Mouse (Mus musculus) hematopoietic stem cell, adult 5-6 weeks (primary cell): Measurements from ENCODE around the gene Pdhb. TPM values are rescaled to one million over a fixed set of nuclear protein-coding genes. Genes with fewer than 3 reads are reported as not detected.

Experiments used
- ATAC-seq, 2 experiments: fragments of 125-278 bp in 1 of 2; replicated peaks in 1 of 2; 2 replicates each; pipeline ENCODE4 v1.8.0; 2016 to 2017; ENCODE audit warnings: inconsistent platforms in 2 of 2, mild to moderate bottlenecking in 2 of 2, moderate number of reproducible peaks in 2 of 2, low read depth in 1 of 2, moderate TSS enrichment in 1 of 2; ENCODE audit not compliant: low FRiP score in 2 of 2, poor library complexity in 2 of 2, severe bottlenecking in 2 of 2, insufficient read depth in 1 of 2, low TSS enrichment in 1 of 2
- total RNA-seq: library from RNA; stranded (forward); fragments of 172-1452, 232-1000 nt; gene quantifications from 2 replicates; pipeline ENCODE4 v1.2.3, GENCODE M21; 2017

Gene Pdhb
- 138 and 166 TPM in 2 replicates for total RNA-seq

DNA sequence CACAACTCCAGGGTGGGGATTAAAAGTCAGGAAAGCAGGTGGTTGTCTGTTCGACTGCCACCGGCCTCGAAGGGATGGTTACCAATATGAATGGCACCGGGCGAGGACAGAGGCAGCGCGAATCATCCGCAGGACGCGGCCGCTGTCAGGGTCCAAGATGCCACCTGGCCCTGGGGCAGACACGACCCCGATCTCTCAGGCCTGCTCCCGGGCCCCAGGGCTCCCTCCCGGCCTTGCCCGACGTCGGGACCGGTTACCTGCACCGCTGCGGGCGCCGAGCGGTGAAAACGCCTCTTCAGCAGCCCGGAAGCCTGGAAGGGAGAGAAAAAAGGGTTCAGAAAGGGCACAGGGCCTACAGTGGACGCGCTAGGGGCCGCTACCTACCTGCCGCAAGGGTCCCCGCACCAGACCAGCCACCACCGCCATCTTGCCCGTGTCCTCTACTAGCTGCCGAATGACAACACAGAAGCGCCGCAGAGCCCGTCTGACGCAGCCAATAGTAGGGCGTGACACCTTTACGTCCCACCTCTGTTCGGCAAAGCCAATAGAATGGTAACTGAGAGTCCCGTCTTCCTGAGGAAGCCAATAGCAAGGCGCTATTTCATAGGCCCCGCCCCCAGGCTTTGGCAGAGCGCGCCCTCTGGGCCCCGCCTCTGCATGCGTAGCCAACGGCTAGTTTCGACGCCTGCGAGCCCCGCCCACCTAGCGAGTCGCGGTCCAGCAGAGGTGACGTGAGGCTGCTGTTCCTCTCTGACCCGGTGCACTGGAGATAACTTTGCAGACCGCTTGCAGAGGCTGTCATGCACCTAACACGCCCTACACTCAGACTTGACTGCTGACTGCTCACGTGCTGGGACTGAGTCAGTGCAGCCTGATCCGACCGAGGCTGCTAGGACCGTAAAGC lies at the start of gene Pdhb:
Gene Pdhb, minus strand, starts transcription at position 519 of the 904 bp plus-strand sequence.
- ATAC-seq = peak; percentile 95 to 96

DNA sequence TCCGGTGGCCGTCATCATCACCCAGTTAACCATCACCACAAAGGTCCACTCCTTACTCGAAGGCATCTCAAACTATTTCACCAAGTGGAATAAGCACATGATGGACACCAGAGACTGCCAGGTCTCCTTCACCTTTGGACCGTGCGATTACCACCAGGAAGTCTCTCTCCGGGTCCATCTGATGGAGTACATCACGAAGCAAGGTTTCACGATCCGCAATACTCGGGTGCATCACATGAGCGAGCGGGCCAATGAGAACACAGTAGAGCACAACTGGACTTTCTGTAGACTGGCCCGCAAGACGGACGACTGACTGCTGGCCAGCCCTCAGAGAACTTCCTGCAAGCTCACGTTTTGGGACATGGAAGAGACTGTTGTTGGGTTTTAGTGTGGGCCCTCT lies 49.7 kb upstream of the Pdhb start:
- ATAC-seq = no peak

GRCm38 (mm10) chr14:8220912-8221311 lies 48.1 kb upstream of the Pdhb start:
- ATAC-seq = no peak

GRCm38 (mm10) chr14:8220306-8220705 lies 47.5 kb upstream of the Pdhb start:
- no peak for ATAC-seq

DNA sequence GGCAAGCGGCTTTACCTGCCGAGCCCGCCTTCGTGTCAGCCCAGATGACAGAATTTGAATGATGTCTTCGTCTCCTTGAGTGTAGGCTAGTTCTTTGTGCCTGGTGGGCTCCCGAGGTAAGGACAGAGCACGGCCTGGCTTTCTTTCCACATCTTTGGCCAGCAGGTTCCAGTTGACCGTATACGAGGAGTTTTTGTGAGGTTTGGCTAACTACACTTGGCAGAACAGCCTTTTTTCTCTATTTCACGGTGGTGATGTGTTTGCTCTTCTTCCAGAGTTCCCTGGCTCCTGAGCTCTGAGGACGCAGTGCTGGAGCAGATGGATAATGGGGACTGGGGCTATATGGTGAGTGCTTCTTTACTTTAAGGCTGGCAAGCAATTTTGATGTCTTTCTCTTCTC lies 47.1 kb upstream of the Pdhb start:
- no peak for ATAC-seq

DNA sequence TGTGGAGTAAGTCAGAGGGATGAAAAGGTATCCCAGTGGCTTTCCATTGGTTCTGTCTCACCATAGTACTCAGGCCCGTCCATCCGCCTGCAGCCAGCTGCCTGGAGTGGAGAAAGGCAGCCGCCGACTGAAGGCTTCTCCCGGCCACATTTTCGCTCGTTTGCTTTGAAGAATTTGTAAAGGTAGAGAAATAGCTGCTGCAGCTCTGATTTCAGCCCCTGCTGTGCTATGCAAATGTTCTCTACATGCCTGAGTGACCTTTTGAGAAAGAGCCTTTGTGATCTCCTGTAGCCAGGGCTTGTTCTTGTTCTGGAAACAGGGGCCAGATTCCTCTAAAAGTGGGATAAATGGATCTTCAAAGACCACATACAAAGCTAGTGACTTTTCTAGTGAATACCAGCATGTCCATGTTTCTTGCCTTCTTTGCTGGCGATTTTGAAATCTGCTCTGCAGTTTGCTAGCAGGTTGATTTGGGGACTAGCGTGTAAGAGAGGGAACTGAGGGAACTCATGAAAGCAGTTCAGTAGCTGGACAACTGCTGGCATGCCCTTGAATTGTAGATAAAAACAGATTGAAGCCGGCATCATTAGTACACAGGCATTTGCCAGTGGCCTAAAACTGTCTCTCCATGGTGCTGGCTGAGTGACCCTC lies 46.0 kb upstream of the Pdhb start:
- no peak for ATAC-seq

DNA sequence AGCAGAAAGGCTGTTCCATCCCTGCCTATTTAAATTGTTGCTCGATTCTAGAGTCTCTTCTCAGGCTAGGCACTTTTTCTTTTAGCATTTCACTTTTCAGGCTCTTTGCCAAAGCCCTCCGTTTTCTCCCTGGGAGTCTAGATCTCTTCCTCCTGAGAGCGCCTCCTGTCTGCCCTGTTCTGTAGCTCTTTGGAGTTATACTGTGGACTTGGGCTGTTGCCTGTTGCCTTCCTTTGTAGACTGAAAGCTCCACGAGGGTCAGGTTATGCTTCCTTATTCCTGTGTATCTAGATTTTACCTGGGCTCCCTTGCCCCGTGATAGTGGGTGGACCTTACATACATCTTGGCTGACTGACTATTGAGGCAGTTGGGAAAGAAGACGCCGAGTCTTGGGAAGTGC lies 45.4 kb upstream of the Pdhb start:
- ATAC-seq = no peak

- ATAC-seq = peak in 1 of 2 experiments; percentile 20; a peak in 1 of 4 replicates
These were observed 43.3 kb upstream of the Pdhb start for GRCm38 (mm10) chr14:8216100-8216499.

DNA sequence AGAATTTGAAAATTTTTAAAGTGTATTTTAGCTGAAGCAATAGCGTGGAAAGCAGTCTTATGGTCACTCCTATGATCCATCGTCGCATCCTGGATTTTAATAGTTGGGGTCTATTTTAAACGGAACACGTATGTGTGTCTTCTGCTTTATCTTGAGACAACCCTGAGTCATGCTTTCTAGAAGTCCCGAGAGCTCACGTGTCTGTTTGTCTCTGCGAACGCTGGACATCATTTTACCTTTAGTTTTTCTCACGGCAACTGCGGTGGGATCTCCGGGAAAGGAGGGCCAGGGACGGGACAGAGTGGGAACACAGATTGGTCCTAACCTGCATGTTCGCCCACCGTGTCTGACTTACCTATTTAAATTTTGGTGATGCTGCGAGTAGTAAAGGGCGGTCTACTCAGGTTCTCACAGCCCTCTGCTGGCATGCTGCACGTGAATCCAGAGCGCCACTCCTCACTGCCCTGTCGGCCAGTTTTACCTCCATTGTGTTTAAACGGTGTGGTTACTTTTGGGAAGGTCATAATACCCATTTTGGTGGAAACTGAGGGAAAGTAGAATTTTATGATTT lies 42.5 kb upstream of the Pdhb start:
- ATAC-seq = no peak

- no peak for ATAC-seq
These were observed 41.7 kb upstream of the Pdhb start for GRCm38 (mm10) chr14:8214299-8215207.

DNA sequence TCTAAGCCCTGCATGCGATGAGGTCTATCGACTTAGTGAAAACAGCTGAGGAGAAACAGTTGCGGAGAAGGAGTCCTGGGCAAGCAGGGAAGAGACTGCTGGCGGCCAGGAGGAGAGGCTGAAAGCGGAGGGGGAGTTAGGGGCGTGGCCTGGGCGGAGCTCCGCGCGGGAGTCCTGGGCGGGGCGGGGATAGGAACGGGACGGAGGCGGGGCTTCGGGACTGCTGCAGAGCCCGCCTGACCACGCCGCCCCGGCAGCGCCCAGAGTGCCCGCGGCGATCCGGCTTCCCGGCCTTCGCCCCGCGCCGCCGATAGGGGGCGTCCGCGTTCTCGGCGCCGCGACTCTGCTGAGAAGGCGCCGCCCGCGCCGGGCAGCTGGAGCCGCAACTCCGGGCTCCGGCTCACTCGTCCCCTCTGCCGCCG lies 41.0 kb upstream of the Pdhb start, which contains the start of gene Kctd6:
Gene Kctd6, plus strand, starts transcription at position 338 of the 422 bp plus-strand sequence.
- ATAC-seq = peak; percentile 94 to 97

DNA sequence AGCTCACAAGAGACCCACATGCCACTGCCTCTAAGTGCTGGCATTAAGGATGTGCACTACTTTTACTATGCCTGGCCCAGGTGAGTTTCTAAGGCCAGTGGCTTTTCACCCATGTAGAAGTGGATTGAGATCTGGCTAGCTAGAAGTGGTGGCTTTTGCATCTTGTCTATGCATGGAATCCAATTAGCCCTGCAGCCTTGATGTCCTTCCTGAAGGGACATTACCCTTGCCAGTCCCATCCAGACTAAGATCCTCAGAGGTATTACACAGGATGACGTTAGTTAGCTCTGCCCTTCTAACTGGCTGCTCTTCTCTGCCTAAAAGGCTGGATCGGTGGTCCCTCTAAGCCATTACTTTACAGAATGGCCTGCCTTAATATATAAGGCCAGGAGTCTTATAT lies 40.2 kb upstream of the Pdhb start:
- ATAC-seq = no peak

DNA sequence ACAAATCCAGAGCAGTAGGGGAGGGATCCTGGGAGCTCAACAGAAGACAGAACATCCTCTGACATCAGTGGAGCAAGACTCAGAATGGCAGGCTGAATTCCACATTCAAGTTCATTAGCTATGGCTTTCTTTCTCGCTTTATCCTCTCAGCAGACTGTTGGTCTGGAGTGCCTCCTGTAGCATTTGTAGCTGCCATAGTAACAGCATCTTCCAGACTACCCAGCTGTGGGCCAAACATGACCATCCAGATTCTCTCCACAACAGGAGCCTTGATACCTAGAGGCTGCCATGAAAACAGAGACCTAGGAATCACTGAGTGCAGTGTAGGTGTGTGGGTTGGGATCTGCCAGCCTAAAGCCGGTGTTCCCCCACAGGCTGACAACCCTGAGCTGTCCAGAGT lies 37.1 kb upstream of the Pdhb start:
- no peak for ATAC-seq

DNA sequence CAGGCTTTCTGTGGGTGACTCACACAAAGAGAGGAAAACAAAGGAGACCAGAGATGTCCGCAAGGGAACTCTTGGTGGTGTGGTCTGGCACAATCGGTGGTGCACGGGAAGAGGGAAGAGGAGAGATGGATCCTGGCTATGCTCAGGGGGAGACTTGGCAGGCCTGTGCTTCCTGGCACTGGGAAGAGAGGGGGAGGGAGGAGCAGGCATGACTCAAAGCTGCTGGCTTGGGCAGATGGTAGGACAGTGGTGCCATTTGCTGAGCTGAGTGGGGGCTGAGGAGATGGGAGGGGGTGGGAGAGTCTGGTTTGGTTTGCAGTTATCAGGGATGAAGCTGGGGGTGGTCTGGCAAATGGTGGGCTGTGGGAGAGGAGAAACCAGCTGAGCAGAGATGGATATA lies 36.1 kb upstream of the Pdhb start:
- ATAC-seq = no peak

GRCm38 (mm10) chr14:8207543-8207942 lies 34.7 kb upstream of the Pdhb start:
- ATAC-seq = no peak

- ATAC-seq = no peak
These were observed 34.3 kb upstream of the Pdhb start for GRCm38 (mm10) chr14:8207105-8207504.

DNA sequence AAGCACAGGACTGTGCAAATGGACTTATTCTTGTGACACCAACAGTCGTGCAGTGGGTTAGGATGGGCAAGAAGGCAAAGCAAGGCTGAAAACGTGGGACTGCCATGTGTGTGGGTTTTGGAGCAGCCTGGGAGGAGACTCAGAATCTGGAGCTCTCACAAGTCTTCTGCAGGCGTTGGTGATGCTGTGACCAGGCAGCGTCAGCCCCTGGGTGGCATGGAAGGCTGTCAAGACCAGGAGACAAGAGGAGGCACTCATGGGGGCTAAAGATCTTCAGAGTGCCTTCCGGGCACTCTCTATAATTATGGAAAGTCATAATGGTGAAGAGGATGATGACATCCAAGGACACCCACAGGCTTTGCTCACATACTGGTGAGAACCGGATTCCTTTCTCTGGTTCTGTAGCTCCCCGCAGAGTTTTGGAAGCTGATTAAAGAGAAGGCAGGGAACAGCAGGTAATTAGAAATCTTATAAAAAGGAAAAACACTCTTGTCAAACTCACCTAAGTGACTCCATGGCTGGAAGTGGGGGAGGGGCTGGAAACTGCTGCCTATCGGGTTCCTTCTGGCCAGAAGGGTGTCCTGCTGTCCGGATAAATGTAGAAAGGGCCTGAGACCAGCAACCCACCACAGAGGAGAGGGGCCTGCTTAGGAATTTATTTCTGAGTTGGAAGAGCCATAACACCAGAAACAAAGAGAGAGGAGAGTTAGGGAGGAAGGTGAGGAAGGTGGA lies 33.5 kb upstream of the Pdhb start:
- ATAC-seq = no peak
